Mouse (Mus musculus) hindbrain, embryonic 11.5 days (tissue): ENCODE measurements around the gene Mfsd4b5. TPM values are rescaled to one million over a fixed set of nuclear protein-coding genes. Genes with fewer than 3 reads are reported as not detected.
"Not testable (repeated sequence)": the region's sequence is repeated elsewhere in the genome, so short reads cannot be mapped to it uniquely, and the experiment has no call there.

Experiments used
- ATAC-seq: fragments of 200-750 bp; cut with Nextera tagmentation; 2 replicates; pipeline ENCODE4 v1.8.0; 2017; ENCODE audit warnings: mild to moderate bottlenecking, moderate TSS enrichment, moderate library complexity; ENCODE audit not compliant: low FRiP score
- DNase-seq: peaks from one replicate; pipeline ENCODE4 v3.0.0-alpha.2; 2015; ENCODE audit warnings: low spot score
- H3K27ac ChIP-seq: fragments of 300-500 bp; sonication (generic); 2 replicates; pipeline ENCODE4 v1.5.1; 2014; ENCODE audit warnings: mild to moderate bottlenecking, low read depth, low read length
- H3K27me3 ChIP-seq: fragments of 300-500 bp; sonication (generic); 2 replicates; pipeline ENCODE4 v1.6.1; 2014; ENCODE audit warnings: mild to moderate bottlenecking, low read length, moderate library complexity, mixed read lengths; ENCODE audit not compliant: control insufficient read depth, insufficient read depth
- H3K36me3 ChIP-seq: fragments of 300-500 bp; sonication (generic); 2 replicates; pipeline ENCODE4 v1.6.1; 2014; ENCODE audit warnings: mild to moderate bottlenecking, low read length, moderate library complexity, mixed read lengths; ENCODE audit not compliant: control insufficient read depth, insufficient read depth
- H3K4me1 ChIP-seq: fragments of 300-500 bp; sonication (generic); replicated peaks from 2 replicates; pipeline ENCODE4 v1.6.1; 2014; ENCODE audit warnings: low read length, mixed read lengths; ENCODE audit not compliant: control insufficient read depth, insufficient read depth
- H3K4me2 ChIP-seq: fragments of 300-500 bp; sonication (generic); replicated peaks from 2 replicates; pipeline ENCODE4 v1.6.1; 2014; ENCODE audit warnings: mild to moderate bottlenecking, low read depth, low read length
- H3K4me3 ChIP-seq: fragments of 300-500 bp; sonication (generic); 2 replicates; pipeline ENCODE4 v1.5.1; 2014; ENCODE audit warnings: low read depth, low read length
- H3K9ac ChIP-seq: fragments of 300-500 bp; sonication (generic); 2 replicates; pipeline ENCODE4 v1.6.1; 2014; ENCODE audit warnings: low read depth, low read length
- H3K9me3 ChIP-seq: fragments of 300-500 bp; sonication (generic); 2 replicates; pipeline ENCODE4 v1.6.1; 2016; ENCODE audit warnings: low read length; ENCODE audit not compliant: control insufficient read depth
- WGBS: fragments of 180-500 bp; shearing (Covaris S2); extraction: QIAGEN DNeasy Blood & Tissue Kit; methylation state at CpG from one replicate; pipeline ENCODE4 v1.1.7; 2014; 5-methylcytosine and 5-hydroxymethylcytosine counted together
- polyA plus RNA-seq: library from polyadenylated mRNA; unstranded; fragments of >200 nt; fragmentation: Nextera tagmentation; extraction: Ambion mirVana; gene quantifications from 2 replicates; pipeline ENCODE4 v1.2.1, GENCODE M21; 2014

Gene Mfsd4b5
- polyA plus RNA-seq, 1 experiment from 2014 or later = 0.09 TPM

DNA sequence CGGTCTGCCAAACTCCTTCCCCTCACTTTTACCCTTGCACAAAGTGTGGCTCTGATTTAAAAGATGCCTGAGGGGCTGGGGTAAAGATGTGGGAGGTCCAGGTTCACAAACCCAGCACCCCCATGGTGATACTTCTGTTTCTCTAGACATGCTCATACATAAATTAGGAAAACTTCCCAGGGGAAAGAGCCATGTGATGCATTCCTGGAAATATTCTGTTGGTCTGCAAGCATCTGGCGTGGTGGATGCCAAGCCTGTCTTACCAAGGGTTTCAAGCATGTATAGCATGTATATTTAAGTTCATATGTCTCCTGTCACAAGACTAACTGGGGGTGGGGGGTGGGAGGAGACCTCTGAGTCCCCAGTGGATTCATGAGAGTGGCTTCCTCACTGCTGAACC is 34.0 kb upstream of the Mfsd4b5 start:
- Histone ChIP-seq H3K4me1 (no peaks in the 10 kb centered on the region; the same call in 1 of the 2 replicates), H3K4me2 (no peak overlapping the region), H3K36me3 (no peaks in the 10 kb centered on the region), H3K9ac (no peak overlapping the region), H3K4me3 (no peak overlapping the region), H3K9me3 (no peaks in the 10 kb centered on the region), H3K27ac (no peak overlapping the region), H3K27me3 (peaks cover 2% of the 10 kb centered on the region; the same call in 1 of the 2 replicates)
- ATAC-seq = no peak
- DNase-seq = no peak
- 74% methylated on average over 2 of the region's 2 CpGs for WGBS

DNA sequence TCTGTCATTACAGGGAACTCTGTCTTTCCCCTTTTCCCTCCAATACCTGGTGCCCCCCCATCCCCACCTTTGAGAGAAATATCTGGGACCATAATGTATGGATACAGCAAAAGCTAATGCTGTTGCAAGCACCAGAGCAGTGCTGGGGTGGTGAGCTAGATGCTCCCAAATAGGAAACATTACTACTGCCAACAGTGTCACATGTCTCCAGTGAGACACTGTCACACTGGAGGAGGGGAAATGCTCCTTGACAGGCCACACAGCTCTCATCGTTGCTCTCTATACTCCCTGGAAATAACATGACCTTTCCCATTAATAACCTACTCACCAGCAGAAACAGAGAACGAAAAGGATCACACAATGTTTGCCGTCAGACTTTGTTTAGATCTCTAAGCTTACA is 33.0 kb upstream of the Mfsd4b5 start:
- no peak overlapping the region for H3K4me2 ChIP-seq

DNA sequence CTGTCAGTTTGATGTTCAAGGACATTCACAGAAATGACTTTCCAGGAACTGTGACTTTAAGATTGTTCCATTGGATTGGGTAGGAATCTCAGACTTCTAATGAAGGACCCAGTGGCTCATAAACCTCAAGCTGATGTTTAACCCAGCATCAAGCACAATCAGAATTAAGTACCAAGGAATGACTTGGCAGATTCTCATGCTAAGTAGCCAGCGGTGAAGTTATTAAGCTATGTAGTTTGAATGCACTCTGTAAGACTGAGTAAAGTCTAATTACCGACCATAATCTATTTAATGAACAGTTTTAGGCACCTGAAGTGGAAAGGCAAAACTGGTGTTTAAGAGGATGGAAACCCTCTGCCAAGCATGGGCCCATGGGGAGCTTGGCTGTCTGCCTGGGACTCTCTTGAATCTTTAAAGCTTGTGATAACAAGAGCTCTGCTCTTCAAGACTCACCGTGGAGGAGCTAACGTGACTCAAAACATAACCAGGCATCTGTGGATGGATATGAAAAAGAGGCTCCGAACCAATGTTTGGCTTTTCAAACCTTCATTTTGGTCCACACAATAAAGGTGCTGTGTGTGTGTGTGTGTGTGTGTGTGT is 31.9 kb upstream of the Mfsd4b5 start:
- Histone ChIP-seq H3K4me2 (no peak overlapping the region), H3K9ac (no peak overlapping the region), H3K27me3 (peaks cover under 1% of the 10 kb centered on the region; the same call in 1 of the 2 replicates), H3K4me3 (no peak overlapping the region), H3K9me3 (no peaks in the 10 kb centered on the region), H3K27ac (no peak overlapping the region), H3K4me1 (no peaks in the 10 kb centered on the region), H3K36me3 (no peaks in the 10 kb centered on the region)
- no peak for ATAC-seq
- 91% methylated on average over 5 of the region's 5 CpGs for WGBS
- DNase-seq = no peak

More for the DNA sequence above, 33.0 kb upstream of the Mfsd4b5 start:
- no peaks in the 10 kb centered on the region for H3K9me3 ChIP-seq
- ATAC-seq (no peak), DNase-seq (no peak)
- no peak overlapping the region for H3K27ac ChIP-seq
- peaks cover 2% of the 10 kb centered on the region; the same call in 1 of the 2 replicates for H3K27me3 ChIP-seq
- no peak overlapping the region for H3K9ac ChIP-seq
- 67% methylated on average over 3 of the region's 3 CpGs for WGBS
- no peaks in the 10 kb centered on the region for H3K36me3 ChIP-seq
- H3K4me3 ChIP-seq = no peak overlapping the region
- no peaks in the 10 kb centered on the region for H3K4me1 ChIP-seq

DNA sequence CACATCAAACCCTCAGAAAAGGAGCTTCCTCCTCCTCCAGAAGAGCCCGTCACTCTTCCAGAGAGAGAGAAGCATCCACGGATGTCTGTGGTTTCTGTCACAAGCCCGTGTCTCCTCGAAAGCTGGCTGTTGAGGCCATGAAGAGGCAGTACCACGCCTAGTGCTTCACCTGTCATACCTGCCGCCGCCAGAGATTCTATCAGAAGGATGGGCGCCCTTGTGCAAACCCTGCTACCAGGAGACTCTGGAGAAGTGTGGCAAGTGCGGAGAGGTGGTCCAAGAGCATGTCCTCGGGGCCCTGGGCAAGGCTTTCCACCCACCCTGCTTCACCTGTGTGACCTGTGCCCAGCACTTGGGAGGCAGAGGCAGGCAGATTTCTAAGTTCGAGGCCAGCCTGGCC is 23.1 kb upstream of the Mfsd4b5 start:
- 88% methylated on average over 11 of the region's 11 CpGs for WGBS
- Histone ChIP-seq H3K9ac (no peak overlapping the region), H3K36me3 (no peaks in the 10 kb centered on the region), H3K9me3 (no peaks in the 10 kb centered on the region), H3K27me3 (no peaks in the 10 kb centered on the region), H3K27ac (no peak overlapping the region), H3K4me3 (no peak overlapping the region), H3K4me2 (no peak overlapping the region), H3K4me1 (no peaks in the 10 kb centered on the region)
- no peak for DNase-seq
- ATAC-seq = no peak

- not testable (repeated sequence) for H3K27me3 ChIP-seq, H3K9ac ChIP-seq, H3K27ac ChIP-seq, H3K9me3 ChIP-seq, H3K4me1 ChIP-seq, ATAC-seq, H3K4me3 ChIP-seq, DNase-seq, H3K36me3 ChIP-seq, H3K4me2 ChIP-seq
- 78% methylated on average over 4 of the region's 4 CpGs for WGBS
Measured at GRCm38 (mm10) chr10:40008847-40009246, 22.4 kb upstream of the Mfsd4b5 start.

GRCm38 (mm10) chr10:40007953-40008352 is 21.5 kb upstream of the Mfsd4b5 start:
- Histone ChIP-seq H3K27ac (no peak overlapping the region), H3K9ac (no peak overlapping the region), H3K36me3 (no peaks in the 10 kb centered on the region), H3K27me3 (no peaks in the 10 kb centered on the region), H3K4me3 (no peak overlapping the region), H3K4me1 (no peaks in the 10 kb centered on the region), H3K9me3 (no peaks in the 10 kb centered on the region), H3K4me2 (no peak overlapping the region)
- DNase-seq = no peak
- WGBS = 90% methylated on average over 4 of the region's 4 CpGs
- no peak for ATAC-seq

GRCm38 (mm10) chr10:40006963-40007362 is 20.5 kb upstream of the Mfsd4b5 start:
- Histone ChIP-seq H3K9me3 (no peaks in the 10 kb centered on the region), H3K4me1 (no peaks in the 10 kb centered on the region), H3K36me3 (no peaks in the 10 kb centered on the region), H3K4me2 (no peak overlapping the region), H3K27ac (no peak overlapping the region), H3K27me3 (no peaks in the 10 kb centered on the region), H3K9ac (no peak overlapping the region), H3K4me3 (no peak overlapping the region)
- DNase-seq (peak; percentile 52), ATAC-seq (no peak)
- WGBS = 47% methylated on average over 10 of the region's 10 CpGs

DNA sequence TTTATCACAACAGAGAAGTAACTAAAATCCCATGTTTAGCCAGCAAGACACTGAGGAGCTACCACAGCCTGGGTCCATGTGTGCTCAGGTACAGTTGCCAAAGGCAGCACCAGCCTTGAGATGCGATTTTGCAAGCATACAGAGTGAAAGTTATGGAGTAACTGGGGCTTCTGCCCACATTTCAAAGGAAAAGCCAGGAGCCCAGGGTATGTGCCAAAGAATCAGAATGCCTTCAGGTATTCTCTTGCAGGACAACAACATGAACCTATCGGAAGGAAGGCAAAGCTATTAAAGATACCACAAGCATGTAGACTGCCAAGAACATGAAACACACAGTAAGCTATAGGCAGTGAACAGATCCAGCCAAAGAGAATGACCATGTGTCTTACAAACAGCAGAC is 14.3 kb upstream of the Mfsd4b5 start:
- H3K9ac ChIP-seq = no peak overlapping the region

GRCm38 (mm10) chr10:39991155-39991554 is 4.7 kb upstream of the Mfsd4b5 start:
- Histone ChIP-seq H3K36me3 (no peaks in the 10 kb centered on the region), H3K9ac (no peak overlapping the region), H3K27ac (no peak overlapping the region), H3K4me3 (no peak overlapping the region), H3K4me2 (no peak overlapping the region), H3K9me3 (no peaks in the 10 kb centered on the region), H3K27me3 (no peaks in the 10 kb centered on the region), H3K4me1 (no peaks in the 10 kb centered on the region)
- 67% methylated on average over 4 of the region's 4 CpGs for WGBS
- no peak for ATAC-seq
- no peak for DNase-seq

More for the DNA sequence above, 14.3 kb upstream of the Mfsd4b5 start:
- no peaks in the 10 kb centered on the region for H3K36me3 ChIP-seq
- H3K4me1 ChIP-seq = no peaks in the 10 kb centered on the region
- H3K4me3 ChIP-seq = no peak overlapping the region
- no peaks in the 10 kb centered on the region for H3K27me3 ChIP-seq
- H3K4me2 ChIP-seq = no peak overlapping the region
- ATAC-seq (no peak), DNase-seq (no peak)
- no peaks in the 10 kb centered on the region for H3K9me3 ChIP-seq
- no peak overlapping the region for H3K27ac ChIP-seq
- WGBS = 88% methylated on average over 2 of the region's 2 CpGs
